Mouse (Mus musculus) C2C12 (cell line): ENCODE measurements around the gene Casc1.

Source experiments
- CEBPB ChIP-seq: IDR thresholded peaks from one replicate; pipeline ENCODE4 v1.6.1; 2011; ENCODE audit warnings: low read depth, mild to moderate bottlenecking, control low read depth, moderate library complexity
- CTCF ChIP-seq: IDR thresholded peaks from one replicate; pipeline ENCODE4 v1.5.1; 2011; ENCODE audit not compliant: control insufficient read depth, insufficient read depth, insufficient read length
- FOSL1 ChIP-seq: IDR thresholded peaks from one replicate; pipeline ENCODE4 v1.8.0; 2011; ENCODE audit warnings: mild to moderate bottlenecking, low read length; ENCODE audit not compliant: poor library complexity, insufficient read depth, severe bottlenecking
- MAX ChIP-seq: IDR thresholded peaks from one replicate; pipeline ENCODE4 v1.6.1; 2011; ENCODE audit warnings: mild to moderate bottlenecking, control low read depth
- MYOD1 ChIP-seq: IDR thresholded peaks from one replicate; pipeline ENCODE4 v1.6.1; 2011; ENCODE audit warnings: low read depth; ENCODE audit not compliant: control insufficient read depth, insufficient read length
- MYOG ChIP-seq: IDR thresholded peaks from one replicate; pipeline ENCODE4 v1.6.1; 2011; ENCODE audit not compliant: control insufficient read depth, insufficient read length; ENCODE audit errors: extremely low read depth
- USF1 ChIP-seq: IDR thresholded peaks from one replicate; pipeline ENCODE4 v1.6.1; 2011; ENCODE audit warnings: low read depth, mild to moderate bottlenecking, control low read depth, moderate library complexity

DNA sequence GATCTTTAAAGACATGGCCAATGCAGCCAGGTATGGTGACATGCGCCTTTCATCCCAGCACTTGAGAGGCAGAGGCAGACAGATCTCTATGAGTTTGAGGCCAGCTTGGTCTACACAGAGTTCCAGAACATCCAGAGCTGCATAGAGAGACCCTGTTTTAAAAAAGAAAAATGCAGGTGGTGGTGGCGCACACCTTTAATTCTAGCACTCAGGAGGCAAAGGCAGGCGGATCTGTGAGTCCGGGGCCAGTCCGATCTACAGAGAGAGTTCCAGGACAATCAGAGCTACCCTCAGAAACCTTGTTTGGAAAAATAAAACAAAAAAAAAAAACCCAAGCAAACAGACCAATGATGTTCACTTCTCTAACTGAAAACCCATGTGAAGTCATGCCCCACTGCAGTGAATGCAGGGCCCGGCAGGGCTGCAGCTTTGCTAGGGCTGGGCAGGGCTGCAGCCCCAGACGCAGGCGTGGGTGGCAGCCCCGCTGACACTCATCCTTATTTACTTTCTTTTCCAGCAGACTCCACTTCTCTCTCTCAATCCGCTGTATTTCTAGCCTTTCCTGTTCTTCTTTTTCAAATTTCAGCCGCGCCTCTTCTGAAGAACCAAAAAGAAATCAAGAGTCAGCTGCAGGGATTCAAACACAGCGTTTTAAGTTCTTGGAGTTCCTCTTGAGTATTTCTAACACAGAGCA is 8.2 kb downstream of the Casc1 start:
- TF ChIP-seq CTCF (no peak), MAX (no peak), CEBPB (no peak), MYOD1 (no peak), USF1 (no peak), FOSL1 (no peak), MYOG (no peak)
